ENCODE assay signal across 8 mouse cellular contexts in genomic region chr7:4124315-4124759, GRCm38 (mm10). TPM values are rescaled to one million over a fixed set of nuclear protein-coding genes. Genes with fewer than 3 reads are reported as not detected.
DNase-seq lines count a peak whose midpoint lies in the region; ATAC-seq and TF ChIP-seq lines count a peak whose summit lies in the region.

No protein-coding gene starts in this region.

- TF ChIP-seq CTCF in forebrain, postnatal 0 days (IDR thresholded peaks at IDR 0.05; ENCODE audit: low read depth): peak; percentile 72
- TF ChIP-seq CTCF in layer of hippocampus, adult 2 months (conservative IDR thresholded peaks at IDR 0.05): peak; percentile 41

- 0% methylated on average over 10 of the region's 10 CpGs for WGBS in forebrain, postnatal 0 days

- peak; percentile 92 for ATAC-seq in forebrain, postnatal 0 days

- H3K27ac ChIP-seq in forebrain, postnatal 0 days (ENCODE audit: low read depth, low read length): peak overlapping the region; percentile 86
- H3K27ac ChIP-seq in layer of hippocampus, adult 2 months: peak overlapping the region; percentile 99

- peak overlapping the region; percentile 52 for H3K4me2 ChIP-seq in forebrain, postnatal 0 days (ENCODE audit: low read depth)

- no peaks in the 10 kb centered on the region for H3K9me3 ChIP-seq in forebrain, postnatal 0 days (ENCODE audit: low read length)

- H3K4me3 ChIP-seq in forebrain, postnatal 0 days (ENCODE audit: low read depth, low read length): peak overlapping the region; percentile 20
- peak overlapping the region; percentile 32 for H3K4me3 ChIP-seq in layer of hippocampus, adult 2 months

- peaks cover 20% of the 10 kb centered on the region for H3K36me3 ChIP-seq in forebrain, postnatal 0 days (ENCODE audit: insufficient read depth)

- DNase-seq in layer of hippocampus, adult 11-12 months (ENCODE audit: low spot score): peak; percentile 89
- no peak for DNase-seq in layer of hippocampus, adult 9-10 months (ENCODE audit: low spot score)
- DNase-seq in cerebellum, adult 18-20 months: peak; percentile 62 to 72
- peak; percentile 96 for DNase-seq in forebrain, postnatal 0 days
- DNase-seq in layer of hippocampus, adult 2 months (ENCODE audit: low spot score in 2 of 2): peak; percentile 85 to 95
- peak; percentile 23 for DNase-seq in lung, postnatal 25 days (ENCODE audit: low spot score)
- peak; percentile 93 to 97 for DNase-seq in right cerebral cortex, postnatal 10 days (ENCODE audit: low spot score in 2 of 2)
- DNase-seq in adrenal gland, postnatal 4 days (ENCODE audit: low spot score in 2 of 2): no peak

- peaks cover 15% of the 10 kb centered on the region for H3K4me1 ChIP-seq in forebrain, postnatal 0 days (ENCODE audit: insufficient read depth)

- no peaks in the 10 kb centered on the region for H3K27me3 ChIP-seq in forebrain, postnatal 0 days (ENCODE audit: insufficient read depth, low read length)

- H3K9ac ChIP-seq in forebrain, postnatal 0 days: peak overlapping the region; percentile 35; the same call in 1 of the 2 replicates

RNA-seq across cellular contexts. Expression of gene Ttyh1, which starts 5.1 kb away (rescaled TPM):
- total RNA-seq in forebrain, postnatal 0 days (2014; rRNA removed): 180 and 204 TPM in 2 replicates
- 90.0 and 160 TPM in 2 replicates for polyA plus RNA-seq in forebrain, postnatal 0 days (2015; fragmentation: Nextera tagmentation; extraction: Ambion mirVana)
- 100 to 1,000 TPM; 526 to 562 TPM for total RNA-seq in layer of hippocampus, adult 2 months (2021)
- 10 to 100 TPM; 13.7 to 19.0 TPM for total RNA-seq in adrenal gland, postnatal 4 days (2021)

RNA-seq across cellular contexts. Expression of gene Leng8, which starts 12.5 kb away (rescaled TPM):
- 124 and 174 TPM in 2 replicates for total RNA-seq in forebrain, postnatal 0 days (2014; rRNA removed)
- 20.5 and 35.8 TPM in 2 replicates for polyA plus RNA-seq in forebrain, postnatal 0 days (2015; fragmentation: Nextera tagmentation; extraction: Ambion mirVana)
- 100 to 1,000 TPM; 189 to 218 TPM for total RNA-seq in layer of hippocampus, adult 2 months (2021)
- total RNA-seq in adrenal gland, postnatal 4 days (2021): 100 to 1,000 TPM; 209 to 212 TPM

RNA-seq across cellular contexts. Expression of gene Leng9, which starts 25.8 kb away (rescaled TPM):
- 5.1 and 5.5 TPM in 2 replicates for total RNA-seq in forebrain, postnatal 0 days (2014; rRNA removed)
- polyA plus RNA-seq in forebrain, postnatal 0 days (2015; fragmentation: Nextera tagmentation; extraction: Ambion mirVana): 4.4 and 4.8 TPM in 2 replicates
- 1 to 10 TPM; 5.6 to 6.6 TPM for total RNA-seq in layer of hippocampus, adult 2 months (2021)
- 1 to 10 TPM; 8.2 to 9.3 TPM for total RNA-seq in adrenal gland, postnatal 4 days (2021)

RNA-seq across cellular contexts. Expression of gene Cdc42ep5, which starts 40.3 kb away (rescaled TPM):
- 3.5 and 4.0 TPM in 2 replicates for total RNA-seq in forebrain, postnatal 0 days (2014; rRNA removed)
- polyA plus RNA-seq in forebrain, postnatal 0 days (2015; fragmentation: Nextera tagmentation; extraction: Ambion mirVana): 6.7 and 6.9 TPM in 2 replicates
- 1 to 10 TPM; 1.1 to 1.7 TPM for total RNA-seq in layer of hippocampus, adult 2 months (2021)
- 10 to 100 TPM; 51.6 to 53.5 TPM for total RNA-seq in adrenal gland, postnatal 4 days (2021)

Comparison
In these comparisons a context has a peak if more than half of its experiments do, and no peak if none do; other contexts are left out.
1. DNase-seq: peak in layer of hippocampus, adult 11-12 months (single experiment), cerebellum, adult 18-20 months (2 of 2), forebrain, postnatal 0 days (single experiment), layer of hippocampus, adult 2 months (2 of 2), lung, postnatal 25 days (single experiment) and right cerebral cortex, postnatal 10 days (2 of 2); none in layer of hippocampus, adult 9-10 months (single experiment) and adrenal gland, postnatal 4 days (0 of 2).